Mouse (Mus musculus) liver (tissue): ENCODE results near the gene Zyx.

Source experiments
- DNase-seq: peaks from one replicate; pipeline ENCODE4 v3.0.0-alpha.2; 2020; ENCODE audit warnings: mixed read lengths

Zyx gene

GRCm38 (mm10) chr6:42349426-42350020 lies at the start of gene Zyx:
Gene Zyx, plus strand, starts transcription at chr6:42349630.
- peak; percentile 91 for DNase-seq

- DNase-seq: no peak
Observed at GRCm38 (mm10) chr6:42309816-42310378, 39.5 kb upstream of the Zyx start.

- DNase-seq: no peak
Observed at GRCm38 (mm10) chr6:42310427-42311053, 38.9 kb upstream of the Zyx start.

- DNase-seq: no peak
Observed at GRCm38 (mm10) chr6:42318293-42318692, 31.1 kb upstream of the Zyx start.

- no peak for DNase-seq
Observed at GRCm38 (mm10) chr6:42323371-42324066, 25.9 kb upstream of the Zyx start.

- no peak for DNase-seq
Observed at GRCm38 (mm10) chr6:42324067-42324481, 25.4 kb upstream of the Zyx start.

GRCm38 (mm10) chr6:42324482-42325267 lies 24.8 kb upstream of the Zyx start, which contains the start of gene Fam131b:
Gene Fam131b, minus strand, starts transcription at chr6:42324643.
- no peak for DNase-seq

- peak; percentile 64 for DNase-seq
Observed at GRCm38 (mm10) chr6:42325268-42325609, 24.2 kb upstream of the Zyx start.

- DNase-seq: no peak
Observed at GRCm38 (mm10) chr6:42326509-42326908, 22.9 kb upstream of the Zyx start.

- DNase-seq: no peak
Observed at GRCm38 (mm10) chr6:42328757-42329156, 20.7 kb upstream of the Zyx start.

GRCm38 (mm10) chr6:42330216-42330615 lies 19.2 kb upstream of the Zyx start:
- no peak for DNase-seq

- DNase-seq: no peak
Observed at GRCm38 (mm10) chr6:42330946-42331345, 18.5 kb upstream of the Zyx start.

GRCm38 (mm10) chr6:42339189-42339588 lies 10.2 kb upstream of the Zyx start:
- no peak for DNase-seq

- no peak for DNase-seq
Observed at GRCm38 (mm10) chr6:42339981-42340380, 9.4 kb upstream of the Zyx start.

- no peak for DNase-seq
Observed at GRCm38 (mm10) chr6:42342171-42342570, 7.3 kb upstream of the Zyx start.

GRCm38 (mm10) chr6:42343361-42344120 lies 5.9 kb upstream of the Zyx start:
- DNase-seq: no peak

GRCm38 (mm10) chr6:42344255-42344654 lies 5.2 kb upstream of the Zyx start:
- no peak for DNase-seq

- DNase-seq: no peak
Observed at GRCm38 (mm10) chr6:42348281-42349005, 987 bp upstream of the Zyx start.

GRCm38 (mm10) chr6:42349006-42349425 lies 414 bp upstream of the Zyx start:
- DNase-seq: peak; percentile 78

- peak; percentile 70 for DNase-seq
Observed at GRCm38 (mm10) chr6:42350021-42350967, 864 bp downstream of the Zyx start.
